Mouse (Mus musculus) limb, embryonic 12.5 days (tissue): ENCODE data around the gene Vmn1r54. TPM values are rescaled to one million over a fixed set of nuclear protein-coding genes. Genes with fewer than 3 reads are reported as not detected.

Experiments
- ATAC-seq: fragments of 200-750 bp; cut with Nextera tagmentation; 2 replicates; pipeline ENCODE4 v1.8.0; 2017; ENCODE audit warnings: low read depth, moderate TSS enrichment; ENCODE audit not compliant: insufficient number of reproducible peaks, insufficient read depth, low FRiP score, low TSS enrichment
- H3K27ac ChIP-seq: fragments of 300-500 bp; sonication (generic); 2 replicates; pipeline ENCODE4 v1.5.1; 2016; ENCODE audit warnings: mild to moderate bottlenecking, moderate library complexity
- H3K27me3 ChIP-seq: fragments of 300-500 bp; sonication (generic); 2 replicates; pipeline ENCODE4 v1.6.1; 2016; ENCODE audit warnings: mild to moderate bottlenecking, moderate library complexity
- H3K36me3 ChIP-seq: fragments of 300-500 bp; sonication (generic); 2 replicates; pipeline ENCODE4 v1.6.1; 2016; ENCODE audit warnings: mild to moderate bottlenecking, moderate library complexity
- H3K4me1 ChIP-seq: fragments of 300-500 bp; sonication (generic); replicated peaks from 2 replicates; pipeline ENCODE4 v1.6.1; 2016
- H3K4me2 ChIP-seq: fragments of 300-500 bp; sonication (generic); 2 replicates; pipeline ENCODE4 v1.6.1; 2016; ENCODE audit warnings: mild to moderate bottlenecking, moderate library complexity
- H3K4me3 ChIP-seq: fragments of 300-500 bp; sonication (generic); replicated peaks from 2 replicates; pipeline ENCODE4 v1.5.1; 2016; ENCODE audit warnings: mild to moderate bottlenecking
- H3K9ac ChIP-seq: fragments of 300-500 bp; sonication (generic); replicated peaks from 2 replicates; pipeline ENCODE4 v1.6.1; 2016; ENCODE audit warnings: mild to moderate bottlenecking, moderate library complexity
- H3K9me3 ChIP-seq: fragments of 300-500 bp; sonication (generic); 2 replicates; pipeline ENCODE4 v1.6.1; 2016; ENCODE audit warnings: mild to moderate bottlenecking, moderate library complexity
- WGBS: fragments of 180-500 bp; shearing (Covaris S2); methylation state at CpG from one replicate; pipeline ENCODE4 v1.1.7; 2016; 5-methylcytosine and 5-hydroxymethylcytosine counted together
- polyA plus RNA-seq: library from polyadenylated mRNA; unstranded; fragments of >200 nt; fragmentation: Nextera tagmentation; extraction: Ambion mirVana; gene quantifications from 2 replicates; pipeline ENCODE4 v1.2.1, GENCODE M21; 2016

Gene Vmn1r54
- polyA plus RNA-seq, 1 experiment from 2014 or later, result not detected

- H3K27ac ChIP-seq, result no peak overlapping the region
- no peaks in the 10 kb centered on the region for H3K27me3 ChIP-seq
- H3K4me3 ChIP-seq, result no peak overlapping the region
- no peaks in the 10 kb centered on the region for H3K36me3 ChIP-seq
- H3K4me2 ChIP-seq, result no peak overlapping the region
- no peak for ATAC-seq
- H3K4me1 ChIP-seq, result no peaks in the 10 kb centered on the region
- H3K9me3 ChIP-seq, result 0 out of 2 replicates have a peak, but pooled peaks cover 5% of the 10 kb centered on the region
- no peak overlapping the region for H3K9ac ChIP-seq
- WGBS, result 76% methylated on average over 2 of the region's 2 CpGs
Measured at GRCm38 (mm10) chr6:90317510-90318258, 71.6 kb downstream of the Vmn1r54 start.

GRCm38 (mm10) chr6:90319019-90319418, 72.9 kb downstream of the Vmn1r54 start:
- H3K27ac ChIP-seq, result no peak overlapping the region
- H3K9me3 ChIP-seq, result 0 out of 2 replicates have a peak, but pooled peaks cover 5% of the 10 kb centered on the region
- no peaks in the 10 kb centered on the region for H3K4me1 ChIP-seq
- 96% methylated on average over 2 of the region's 2 CpGs for WGBS
- H3K4me3 ChIP-seq, result no peak overlapping the region
- H3K27me3 ChIP-seq, result peaks cover 2% of the 10 kb centered on the region; the same call in 1 of the 2 replicates
- H3K9ac ChIP-seq, result no peak overlapping the region
- no peak overlapping the region for H3K4me2 ChIP-seq
- ATAC-seq, result no peak
- no peaks in the 10 kb centered on the region for H3K36me3 ChIP-seq

- 74% methylated on average over 7 of the region's 7 CpGs for WGBS
- H3K4me2 ChIP-seq, result no peak overlapping the region
- no peaks in the 10 kb centered on the region for H3K4me1 ChIP-seq
Measured at GRCm38 (mm10) chr6:90319475-90320191, 73.5 kb downstream of the Vmn1r54 start.

GRCm38 (mm10) chr6:90320429-90320828, 74.3 kb downstream of the Vmn1r54 start:
- no peak for ATAC-seq
- Histone ChIP-seq H3K27me3 (peaks cover 16% of the 10 kb centered on the region), H3K27ac (no peak overlapping the region), H3K36me3 (no peaks in the 10 kb centered on the region), H3K9me3 (0 out of 2 replicates have a peak, but pooled peaks cover 5% of the 10 kb centered on the region), H3K4me2 (no peak overlapping the region), H3K9ac (no peak overlapping the region), H3K4me1 (0 out of 2 replicates have a peak, but pooled peaks cover 3% of the 10 kb centered on the region), H3K4me3 (no peak overlapping the region)
- WGBS, result 81% methylated on average over 5 of the region's 5 CpGs

More at GRCm38 (mm10) chr6:90319475-90320191, 73.5 kb downstream of the Vmn1r54 start:
- Histone ChIP-seq H3K4me3 (no peak overlapping the region), H3K9me3 (0 out of 2 replicates have a peak, but pooled peaks cover 5% of the 10 kb centered on the region), H3K27me3 (peaks cover 8% of the 10 kb centered on the region), H3K36me3 (no peaks in the 10 kb centered on the region), H3K27ac (no peak overlapping the region), H3K9ac (no peak overlapping the region)
- no peak for ATAC-seq

Other genes starting within 250 kb of the Vmn1r54 start
- gene Vmn1r47, start 230.2 kb upstream of the Vmn1r54 start, polyA plus RNA-seq, result not detected in 2 replicates
- gene Vmn1r48, start 209.5 kb upstream of the Vmn1r54 start, polyA plus RNA-seq, result not detected in 2 replicates
- not detected in 2 replicates for gene Vmn1r49, start 167.8 kb upstream of the Vmn1r54 start, polyA plus RNA-seq
- gene Vmn1r50, start 144.9 kb upstream of the Vmn1r54 start, polyA plus RNA-seq, result not detected in 2 replicates
- not detected in 2 replicates for gene Vmn1r51, start 123.7 kb upstream of the Vmn1r54 start, polyA plus RNA-seq
- gene Vmn1r52, start 71.5 kb upstream of the Vmn1r54 start, polyA plus RNA-seq, result not detected in 2 replicates
- gene V1ra8, start 43.5 kb upstream of the Vmn1r54 start, polyA plus RNA-seq, result not detected in 2 replicates
- not detected in 2 replicates for gene Vmn1r53, start 21.9 kb upstream of the Vmn1r54 start, polyA plus RNA-seq
- gene BC048671, start 54.9 kb downstream of the Vmn1r54 start, polyA plus RNA-seq, result not detected in 2 replicates
- gene Chst13, start 78.9 kb downstream of the Vmn1r54 start, polyA plus RNA-seq, result not detected in 2 replicates
- gene Uroc1, start 87.0 kb downstream of the Vmn1r54 start, polyA plus RNA-seq, result 0.06 TPM in 2 replicates
- gene Zxdc, start 123.2 kb downstream of the Vmn1r54 start, polyA plus RNA-seq, result 9.9 and 12.1 TPM in 2 replicates
- 0.18 and 0.50 TPM in 2 replicates for gene Cfap100, start 182.5 kb downstream of the Vmn1r54 start, polyA plus RNA-seq
- gene Klf15, start 216.3 kb downstream of the Vmn1r54 start, polyA plus RNA-seq, result 4.3 and 4.6 TPM in 2 replicates
- gene Aldh1l1, start 240.1 kb downstream of the Vmn1r54 start, polyA plus RNA-seq, result 1.6 TPM in 2 replicates